Mouse (Mus musculus) limb, embryonic 15.5 days (tissue): Measurements from ENCODE around the gene Ufsp1. TPM values are rescaled to one million over a fixed set of nuclear protein-coding genes. Genes with fewer than 3 reads are reported as not detected.
"Not testable (repeated sequence)": the region's sequence is repeated elsewhere in the genome, so short reads cannot be mapped to it uniquely, and the experiment has no call there.

Experiments used
- ATAC-seq: fragments of 200-750 bp; cut with Nextera tagmentation; 2 replicates; pipeline ENCODE4 v1.8.0; 2017; ENCODE audit warnings: low read depth, moderate TSS enrichment; ENCODE audit not compliant: insufficient number of reproducible peaks, low FRiP score, low TSS enrichment
- H3K27ac ChIP-seq: fragments of 300-500 bp; sonication (generic); 2 replicates; pipeline ENCODE4 v1.5.1; 2015; ENCODE audit warnings: moderate library complexity, mild to moderate bottlenecking, inconsistent platforms
- H3K27me3 ChIP-seq: fragments of 300-500 bp; sonication (generic); 2 replicates; pipeline ENCODE4 v1.6.1; 2015; ENCODE audit warnings: inconsistent platforms
- H3K36me3 ChIP-seq: fragments of 300-500 bp; sonication (generic); 2 replicates; pipeline ENCODE4 v1.6.1; 2015; ENCODE audit warnings: inconsistent platforms
- H3K4me1 ChIP-seq: fragments of 300-500 bp; sonication (generic); 2 replicates; pipeline ENCODE4 v1.6.1; 2015; ENCODE audit warnings: inconsistent platforms
- H3K4me2 ChIP-seq: fragments of 300-500 bp; sonication (generic); 2 replicates; pipeline ENCODE4 v1.6.1; 2015; ENCODE audit warnings: mild to moderate bottlenecking, inconsistent platforms
- H3K4me3 ChIP-seq: fragments of 300-500 bp; sonication (generic); 2 replicates; pipeline ENCODE4 v1.5.1; 2015; ENCODE audit warnings: mild to moderate bottlenecking, inconsistent platforms
- H3K9ac ChIP-seq: fragments of 300-500 bp; sonication (generic); 2 replicates; pipeline ENCODE4 v1.6.1; 2015; ENCODE audit warnings: inconsistent platforms
- H3K9me3 ChIP-seq: fragments of 300-500 bp; sonication (generic); 2 replicates; pipeline ENCODE4 v1.6.1; 2016; ENCODE audit warnings: inconsistent platforms
- WGBS: fragments of 180-500 bp; shearing (Covaris S2); methylation state at CpG from one replicate; pipeline ENCODE4 v1.1.7; 2015; 5-methylcytosine and 5-hydroxymethylcytosine counted together
- polyA plus RNA-seq: library from polyadenylated mRNA; unstranded; fragments of >200 nt; fragmentation: Nextera tagmentation; extraction: Ambion mirVana; gene quantifications from 2 replicates; pipeline ENCODE4 v1.2.1, GENCODE M21; 2015

The Ufsp1 gene
- polyA plus RNA-seq: 6.7 and 11.3 TPM in 2 replicates

- Histone ChIP-seq H3K36me3 (peaks cover 44% of the 10 kb centered on the region), H3K9ac (peak within 1 kb of the TSS; percentile 60), H3K4me3 (peak within 1 kb of the TSS; percentile 54), H3K4me1 (peaks cover 29% of the 10 kb centered on the region), H3K4me2 (peak within 1 kb of the TSS; percentile 96), H3K27ac (peak within 1 kb of the TSS; percentile 94), H3K27me3 (peaks cover 35% of the 10 kb centered on the region), H3K9me3 (no peaks in the 10 kb centered on the region)
- ATAC-seq: peak; percentile 91
- WGBS: under 1% methylated on average over 52 of the region's 52 CpGs
Measured at GRCm38 (mm10) chr5:137293839-137294743, at the start of gene Ufsp1. Ufsp1 (plus strand) TSS chr5:137294629.

GRCm38 (mm10) chr5:137263897-137264720, 30.3 kb upstream of the Ufsp1 start:
- peaks cover 7% of the 10 kb centered on the region for H3K4me1 ChIP-seq
- no peaks in the 10 kb centered on the region for H3K9me3 ChIP-seq
- H3K9ac ChIP-seq: no peak overlapping the region
- H3K36me3 ChIP-seq: no peaks in the 10 kb centered on the region
- H3K4me3 ChIP-seq: no peak overlapping the region
- WGBS: 73% methylated on average over 14 of the region's 14 CpGs
- no peak overlapping the region for H3K4me2 ChIP-seq
- ATAC-seq: no peak
- H3K27ac ChIP-seq: no peak overlapping the region
- 0 out of 2 replicates have a peak, but pooled peaks cover 3% of the 10 kb centered on the region for H3K27me3 ChIP-seq

GRCm38 (mm10) chr5:137264787-137265186, 29.6 kb upstream of the Ufsp1 start:
- ATAC-seq: no peak
- 89% methylated on average over 11 of the region's 11 CpGs for WGBS

GRCm38 (mm10) chr5:137268131-137268910, 26.1 kb upstream of the Ufsp1 start:
- H3K27ac ChIP-seq: no peak overlapping the region
- no peak for ATAC-seq
- 0 out of 2 replicates have a peak, but pooled peaks cover 3% of the 10 kb centered on the region for H3K27me3 ChIP-seq
- H3K36me3 ChIP-seq: no peaks in the 10 kb centered on the region
- H3K4me1 ChIP-seq: peaks cover 7% of the 10 kb centered on the region
- 27% methylated on average over 18 of the region's 18 CpGs for WGBS
- H3K4me3 ChIP-seq: no peak overlapping the region
- peak overlapping the region; percentile 31 for H3K4me2 ChIP-seq
- H3K9me3 ChIP-seq: no peaks in the 10 kb centered on the region
- H3K9ac ChIP-seq: no peak overlapping the region

More at GRCm38 (mm10) chr5:137264787-137265186, 29.6 kb upstream of the Ufsp1 start:
- Histone ChIP-seq H3K9me3 (no peaks in the 10 kb centered on the region), H3K27ac (no peak overlapping the region), H3K36me3 (no peaks in the 10 kb centered on the region), H3K4me1 (peaks cover 7% of the 10 kb centered on the region), H3K4me2 (no peak overlapping the region), H3K27me3 (0 out of 2 replicates have a peak, but pooled peaks cover 3% of the 10 kb centered on the region), H3K9ac (no peak overlapping the region), H3K4me3 (no peak overlapping the region)

GRCm38 (mm10) chr5:137277360-137278342, 16.8 kb upstream of the Ufsp1 start:
- Histone ChIP-seq H3K4me3 (no peak overlapping the region), H3K27me3 (no peaks in the 10 kb centered on the region), H3K9me3 (no peaks in the 10 kb centered on the region), H3K9ac (no peak overlapping the region), H3K4me2 (0 out of 2 replicates have a peak overlapping the region, but pooled peaks have one; percentile 5), H3K4me1 (peaks cover 8% of the 10 kb centered on the region), H3K27ac (no peak overlapping the region), H3K36me3 (no peaks in the 10 kb centered on the region)
- ATAC-seq: no peak
- 31% methylated on average over 18 of the region's 18 CpGs for WGBS

- not testable (repeated sequence) for H3K9ac ChIP-seq, H3K4me2 ChIP-seq, H3K27ac ChIP-seq, H3K9me3 ChIP-seq, H3K36me3 ChIP-seq, H3K4me3 ChIP-seq, ATAC-seq
- Histone ChIP-seq H3K27me3 (peaks cover 33% of the 10 kb centered on the region), H3K4me1 (peaks cover 28% of the 10 kb centered on the region)
- 81% methylated on average over 5 of the region's 6 CpGs for WGBS
Measured at GRCm38 (mm10) chr5:137284411-137284810, 10.0 kb upstream of the Ufsp1 start.

- Histone ChIP-seq H3K4me3 (no peak overlapping the region), H3K9ac (no peak overlapping the region), H3K27ac (no peak overlapping the region), H3K27me3 (peaks cover 40% of the 10 kb centered on the region), H3K9me3 (no peaks in the 10 kb centered on the region), H3K4me2 (no peak overlapping the region), H3K4me1 (peaks cover 28% of the 10 kb centered on the region), H3K36me3 (no peaks in the 10 kb centered on the region)
- 58% methylated on average over 5 of the region's 5 CpGs for WGBS
- no peak for ATAC-seq
Measured at GRCm38 (mm10) chr5:137285045-137285444, 9.4 kb upstream of the Ufsp1 start.

- H3K27me3 ChIP-seq: peaks cover 49% of the 10 kb centered on the region
- H3K4me3 ChIP-seq: no peak overlapping the region
- WGBS: 47% methylated on average over 7 of the region's 7 CpGs
- ATAC-seq: no peak
- no peak overlapping the region for H3K27ac ChIP-seq
- no peak overlapping the region for H3K9ac ChIP-seq
- H3K4me1 ChIP-seq: peaks cover 30% of the 10 kb centered on the region
- no peaks in the 10 kb centered on the region for H3K9me3 ChIP-seq
- H3K4me2 ChIP-seq: no peak overlapping the region
- H3K36me3 ChIP-seq: no peaks in the 10 kb centered on the region
Measured at GRCm38 (mm10) chr5:137285986-137286385, 8.4 kb upstream of the Ufsp1 start.

- Histone ChIP-seq H3K27me3 (peaks cover 56% of the 10 kb centered on the region), H3K4me2 (peak overlapping the region; percentile 88), H3K36me3 (no peaks in the 10 kb centered on the region), H3K9ac (no peak overlapping the region), H3K27ac (no peak overlapping the region), H3K4me1 (peaks cover 30% of the 10 kb centered on the region), H3K4me3 (peak overlapping the region; percentile 41), H3K9me3 (no peaks in the 10 kb centered on the region)
- 0 out of 2 replicates have a peak, but pooled peaks have one; percentile 36 for ATAC-seq
- WGBS: 1% methylated on average over 12 of the region's 16 CpGs
Measured at GRCm38 (mm10) chr5:137286655-137287031, 7.8 kb upstream of the Ufsp1 start.
